Mouse (Mus musculus): Measurements from ENCODE around the gene Olfm2.

GRCm38 (mm10) chr9:20705420-20705819 lies 40.7 kb downstream of the Olfm2 start:
- TF ChIP-seq POLR2A (IDR thresholded peaks at IDR 0.05; ENCODE audit: insufficient read length, low read depth) (no peak), TCF12 (IDR thresholded peaks at IDR 0.05; ENCODE audit: insufficient read depth, poor library complexity, severe bottlenecking) (no peak), POLR2AphosphoS2 (IDR thresholded peaks at IDR 0.05; ENCODE audit: insufficient read length, low read depth) (no peak), E2F4 (IDR thresholded peaks at IDR 0.05; ENCODE audit: insufficient read depth) (no peak), CEBPB (IDR thresholded peaks at IDR 0.05; ENCODE audit: insufficient read depth, poor library complexity, severe bottlenecking) (no peak), USF1 (IDR thresholded peaks at IDR 0.05; ENCODE audit: low read depth) (no peak)

Data from myocyte (in vitro differentiated cells).